Mouse (Mus musculus): Measurements from ENCODE around the gene Kif1c. TPM values are rescaled to one million over a fixed set of nuclear protein-coding genes. Genes with fewer than 3 reads are reported as not detected.

The Kif1c gene
- polyA plus RNA-seq, 1 experiment from 2014 or later: 7.1 TPM

GRCm38 (mm10) chr11:70721072-70721471 is 20.7 kb downstream of the Kif1c start:
- Histone ChIP-seq H3K9me3 (ENCODE audit: control insufficient read depth, low read length) (no peaks in the 10 kb centered on the region), H3K27me3 (ENCODE audit: control insufficient read depth, insufficient read depth, low read length) (no peaks in the 10 kb centered on the region), H3K4me1 (ENCODE audit: control insufficient read depth, insufficient read depth, low read length) (no peaks in the 10 kb centered on the region), H3K9ac (ENCODE audit: low read length) (no peak overlapping the region), H3K36me3 (ENCODE audit: control insufficient read depth, insufficient read depth, low read length) (peaks cover 21% of the 10 kb centered on the region), H3K27ac (ENCODE audit: low read depth, low read length) (no peak overlapping the region), H3K4me2 (no peak overlapping the region), H3K4me3 (ENCODE audit: low read depth, low read length) (no peak overlapping the region)
- ATAC-seq (ENCODE audit: low FRiP score): no peak
- no peak for DNase-seq (ENCODE audit: low spot score, missing footprints)
- 92% methylated on average over 3 of the region's 3 CpGs for WGBS

DNA sequence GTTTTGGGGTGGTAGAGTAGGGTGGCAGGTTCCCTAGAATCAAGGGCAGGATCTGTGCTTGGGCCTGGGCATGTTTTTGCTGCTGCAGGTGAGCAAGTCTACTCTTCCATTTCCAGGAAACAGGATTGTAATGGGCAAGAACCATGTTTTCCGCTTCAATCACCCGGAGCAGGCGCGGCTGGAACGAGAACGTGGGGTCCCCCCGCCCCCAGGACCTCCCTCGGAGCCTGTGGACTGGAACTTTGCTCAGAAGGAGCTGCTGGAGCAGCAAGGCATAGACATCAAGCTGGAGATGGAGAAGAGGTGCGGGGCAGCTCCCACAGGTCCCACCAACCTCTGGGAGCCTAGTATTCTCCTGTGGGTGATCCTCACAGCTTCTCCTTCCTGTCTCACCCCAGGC is 24.4 kb downstream of the Kif1c start:
- H3K4me2 ChIP-seq: no peak overlapping the region
- no peak overlapping the region for H3K4me3 ChIP-seq (ENCODE audit: low read depth, low read length)
- H3K4me1 ChIP-seq (ENCODE audit: control insufficient read depth, insufficient read depth, low read length): no peaks in the 10 kb centered on the region
- H3K27ac ChIP-seq (ENCODE audit: low read depth, low read length): no peak overlapping the region
- H3K27me3 ChIP-seq (ENCODE audit: control insufficient read depth, insufficient read depth, low read length): no peaks in the 10 kb centered on the region
- H3K9me3 ChIP-seq (ENCODE audit: control insufficient read depth, low read length): no peaks in the 10 kb centered on the region
- DNase-seq (ENCODE audit: low spot score, missing footprints) (no peak), ATAC-seq (ENCODE audit: low FRiP score) (no peak)
- peaks cover 29% of the 10 kb centered on the region for H3K36me3 ChIP-seq (ENCODE audit: control insufficient read depth, insufficient read depth, low read length)
- H3K9ac ChIP-seq (ENCODE audit: low read length): no peak overlapping the region
- WGBS: 95% methylated on average over 9 of the region's 9 CpGs

- WGBS: 97% methylated on average over 2 of the region's 2 CpGs
- Histone ChIP-seq H3K9ac (ENCODE audit: low read length) (no peak overlapping the region), H3K4me1 (ENCODE audit: control insufficient read depth, insufficient read depth, low read length) (no peaks in the 10 kb centered on the region), H3K4me2 (no peak overlapping the region), H3K4me3 (ENCODE audit: low read depth, low read length) (no peak overlapping the region), H3K27me3 (ENCODE audit: control insufficient read depth, insufficient read depth, low read length) (no peaks in the 10 kb centered on the region), H3K36me3 (ENCODE audit: control insufficient read depth, insufficient read depth, low read length) (peaks cover 26% of the 10 kb centered on the region), H3K9me3 (ENCODE audit: control insufficient read depth, low read length) (no peaks in the 10 kb centered on the region), H3K27ac (ENCODE audit: low read depth, low read length) (no peak overlapping the region)
- DNase-seq (ENCODE audit: low spot score, missing footprints) (no peak), ATAC-seq (ENCODE audit: low FRiP score) (no peak)
Measured at GRCm38 (mm10) chr11:70726585-70726984, 26.2 kb downstream of the Kif1c start.

DNA sequence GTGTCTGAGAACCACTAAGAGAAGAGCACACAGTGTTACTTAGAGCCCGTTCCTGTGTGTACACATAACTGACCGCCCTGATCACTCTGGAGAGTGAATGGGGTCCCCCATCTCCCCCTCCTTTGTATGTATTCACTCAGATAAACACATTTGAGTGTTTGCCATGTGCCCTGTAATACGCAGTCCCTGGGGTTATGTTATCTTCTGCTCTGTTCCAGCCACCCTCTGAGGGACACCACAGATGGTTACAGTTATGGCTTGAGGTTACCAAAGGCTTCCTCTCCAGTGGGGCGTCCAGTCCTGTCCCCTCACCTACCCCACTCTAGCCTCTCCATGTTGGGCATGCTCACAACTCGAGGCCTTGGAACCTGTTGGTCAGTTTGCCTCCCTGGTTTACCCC is 27.0 kb downstream of the Kif1c start:
- H3K4me1 ChIP-seq (ENCODE audit: control insufficient read depth, insufficient read depth, low read length): no peaks in the 10 kb centered on the region
- H3K9me3 ChIP-seq (ENCODE audit: control insufficient read depth, low read length): no peaks in the 10 kb centered on the region
- no peaks in the 10 kb centered on the region for H3K27me3 ChIP-seq (ENCODE audit: control insufficient read depth, insufficient read depth, low read length)
- peaks cover 26% of the 10 kb centered on the region for H3K36me3 ChIP-seq (ENCODE audit: control insufficient read depth, insufficient read depth, low read length)
- no peak overlapping the region for H3K4me2 ChIP-seq
- no peak overlapping the region for H3K4me3 ChIP-seq (ENCODE audit: low read depth, low read length)
- DNase-seq (ENCODE audit: low spot score, missing footprints) (no peak), ATAC-seq (ENCODE audit: low FRiP score) (no peak)
- no peak overlapping the region for H3K27ac ChIP-seq (ENCODE audit: low read depth, low read length)
- 90% methylated on average over 5 of the region's 5 CpGs for WGBS
- H3K9ac ChIP-seq (ENCODE audit: low read length): no peak overlapping the region

DNA sequence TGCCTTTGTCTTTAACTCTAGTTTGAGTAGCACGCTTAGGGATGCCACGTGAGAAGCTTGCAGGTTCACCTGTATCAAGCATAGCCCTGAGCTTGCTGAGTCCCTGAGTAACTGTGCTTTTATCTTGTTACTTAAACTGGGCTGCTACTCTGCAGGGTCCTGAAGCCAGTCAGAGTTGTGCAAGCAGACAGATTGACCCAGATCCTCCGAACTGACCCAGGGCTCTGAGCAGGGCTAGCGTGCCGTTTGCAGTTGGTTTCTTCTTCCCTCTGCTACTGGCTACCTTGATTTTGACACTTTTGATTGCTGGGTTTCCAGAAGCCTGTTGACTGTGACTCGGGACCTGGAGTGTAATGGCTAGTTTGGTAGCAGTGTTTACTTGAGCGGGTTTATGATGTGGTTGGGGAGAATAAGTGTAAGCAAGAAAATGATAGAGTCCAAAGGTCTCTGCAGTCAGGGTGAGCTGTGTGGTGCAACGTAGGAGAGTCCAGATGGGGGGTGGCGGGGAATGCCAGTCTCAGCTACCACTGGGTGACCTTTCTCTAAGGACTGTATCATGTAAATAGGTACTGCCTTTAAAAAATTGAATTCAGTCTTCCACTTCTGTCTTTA is 30.2 kb downstream of the Kif1c start:
- H3K27me3 ChIP-seq (ENCODE audit: control insufficient read depth, insufficient read depth, low read length): no peaks in the 10 kb centered on the region
- no peak overlapping the region for H3K27ac ChIP-seq (ENCODE audit: low read depth, low read length)
- 88% methylated on average over 9 of the region's 9 CpGs for WGBS
- H3K9ac ChIP-seq (ENCODE audit: low read length): no peak overlapping the region
- ATAC-seq (ENCODE audit: low FRiP score) (no peak), DNase-seq (ENCODE audit: low spot score, missing footprints) (no peak)
- peaks cover 13% of the 10 kb centered on the region for H3K36me3 ChIP-seq (ENCODE audit: control insufficient read depth, insufficient read depth, low read length)
- no peaks in the 10 kb centered on the region for H3K4me1 ChIP-seq (ENCODE audit: control insufficient read depth, insufficient read depth, low read length)
- H3K4me3 ChIP-seq (ENCODE audit: low read depth, low read length): no peak overlapping the region
- no peaks in the 10 kb centered on the region for H3K9me3 ChIP-seq (ENCODE audit: control insufficient read depth, low read length)
- no peak overlapping the region for H3K4me2 ChIP-seq

DNA sequence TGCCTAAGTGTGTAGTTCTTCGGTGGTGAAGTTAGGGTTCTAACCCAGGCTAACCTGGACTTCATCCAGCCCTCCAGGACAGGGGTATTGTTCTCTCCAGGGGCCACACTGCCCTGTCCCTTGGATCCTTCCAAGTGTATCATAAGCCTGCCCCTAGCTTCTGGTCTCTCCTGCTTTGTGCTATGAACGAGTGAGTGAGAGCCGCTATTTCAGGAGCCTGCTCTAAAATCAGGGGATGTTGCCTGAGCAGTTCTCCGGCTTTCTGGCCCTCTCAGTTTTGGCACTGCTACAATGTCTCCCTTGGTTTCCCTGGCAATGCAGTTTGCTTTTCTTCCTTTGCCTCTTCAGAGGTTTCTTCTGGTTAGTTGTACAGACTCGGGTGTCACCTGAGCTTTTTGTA is 30.8 kb downstream of the Kif1c start:
- Histone ChIP-seq H3K4me1 (ENCODE audit: control insufficient read depth, insufficient read depth, low read length) (no peaks in the 10 kb centered on the region), H3K4me3 (ENCODE audit: low read depth, low read length) (no peak overlapping the region), H3K9me3 (ENCODE audit: control insufficient read depth, low read length) (no peaks in the 10 kb centered on the region), H3K27me3 (ENCODE audit: control insufficient read depth, insufficient read depth, low read length) (no peaks in the 10 kb centered on the region), H3K36me3 (ENCODE audit: control insufficient read depth, insufficient read depth, low read length) (peaks cover 11% of the 10 kb centered on the region), H3K27ac (ENCODE audit: low read depth, low read length) (no peak overlapping the region), H3K9ac (ENCODE audit: low read length) (no peak overlapping the region), H3K4me2 (no peak overlapping the region)
- ATAC-seq (ENCODE audit: low FRiP score): no peak
- no peak for DNase-seq (ENCODE audit: low spot score, missing footprints)
- WGBS: 69% methylated on average over 5 of the region's 5 CpGs

GRCm38 (mm10) chr11:70733256-70733655 is 32.9 kb downstream of the Kif1c start:
- Histone ChIP-seq H3K4me3 (ENCODE audit: low read depth, low read length) (no peak overlapping the region), H3K27me3 (ENCODE audit: control insufficient read depth, insufficient read depth, low read length) (no peaks in the 10 kb centered on the region), H3K36me3 (ENCODE audit: control insufficient read depth, insufficient read depth, low read length) (peaks cover 2% of the 10 kb centered on the region), H3K4me2 (no peak overlapping the region), H3K9ac (ENCODE audit: low read length) (no peak overlapping the region), H3K4me1 (ENCODE audit: control insufficient read depth, insufficient read depth, low read length) (no peaks in the 10 kb centered on the region), H3K27ac (ENCODE audit: low read depth, low read length) (no peak overlapping the region), H3K9me3 (ENCODE audit: control insufficient read depth, low read length) (no peaks in the 10 kb centered on the region)
- 69% methylated on average over 5 of the region's 5 CpGs for WGBS
- ATAC-seq (ENCODE audit: low FRiP score): no peak
- no peak for DNase-seq (ENCODE audit: low spot score, missing footprints)

GRCm38 (mm10) chr11:70737749-70738148 is 37.4 kb downstream of the Kif1c start:
- no peak overlapping the region for H3K4me3 ChIP-seq (ENCODE audit: low read depth, low read length)
- 74% methylated on average over 5 of the region's 5 CpGs for WGBS
- DNase-seq (ENCODE audit: low spot score, missing footprints) (no peak), ATAC-seq (ENCODE audit: low FRiP score) (no peak)
- no peak overlapping the region for H3K27ac ChIP-seq (ENCODE audit: low read depth, low read length)
- H3K27me3 ChIP-seq (ENCODE audit: control insufficient read depth, insufficient read depth, low read length): no peaks in the 10 kb centered on the region
- no peak overlapping the region for H3K4me2 ChIP-seq
- no peaks in the 10 kb centered on the region for H3K9me3 ChIP-seq (ENCODE audit: control insufficient read depth, low read length)
- no peak overlapping the region for H3K9ac ChIP-seq (ENCODE audit: low read length)
- no peaks in the 10 kb centered on the region for H3K36me3 ChIP-seq (ENCODE audit: control insufficient read depth, insufficient read depth, low read length)
- H3K4me1 ChIP-seq (ENCODE audit: control insufficient read depth, insufficient read depth, low read length): no peaks in the 10 kb centered on the region

DNA sequence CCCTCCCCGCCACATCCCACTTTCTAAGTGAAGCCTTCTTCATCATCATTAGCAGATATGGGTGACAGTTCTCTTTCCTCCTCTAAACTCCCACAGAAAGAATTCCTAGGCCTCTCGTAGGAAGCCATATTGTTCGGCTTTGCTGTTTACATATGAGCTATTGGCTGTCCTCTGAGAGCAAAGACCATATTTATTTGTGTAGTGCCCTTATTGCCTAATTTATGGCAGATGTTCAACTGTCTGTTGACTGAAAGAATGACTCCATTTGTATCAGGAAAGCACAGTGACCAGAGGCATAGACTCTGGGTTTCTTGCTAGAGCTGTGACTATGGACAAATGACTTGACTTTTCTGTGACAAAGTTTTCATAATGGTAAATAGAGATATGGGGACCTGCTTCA is 41.3 kb downstream of the Kif1c start:
- no peak for DNase-seq (ENCODE audit: low spot score, missing footprints)
- Histone ChIP-seq H3K36me3 (ENCODE audit: control insufficient read depth, insufficient read depth, low read length) (no peaks in the 10 kb centered on the region), H3K4me1 (ENCODE audit: control insufficient read depth, insufficient read depth, low read length) (no peaks in the 10 kb centered on the region), H3K27ac (ENCODE audit: low read depth, low read length) (no peak overlapping the region), H3K4me2 (no peak overlapping the region), H3K9me3 (ENCODE audit: control insufficient read depth, low read length) (no peaks in the 10 kb centered on the region), H3K4me3 (ENCODE audit: low read depth, low read length) (no peak overlapping the region), H3K27me3 (ENCODE audit: control insufficient read depth, insufficient read depth, low read length) (no peaks in the 10 kb centered on the region), H3K9ac (ENCODE audit: low read length) (no peak overlapping the region)
- 88% methylated on average over 3 of the region's 3 CpGs for WGBS
- ATAC-seq (ENCODE audit: low FRiP score): no peak
